26 mouse cellular contexts compared by ENCODE assay signal in the genomic region with DNA sequence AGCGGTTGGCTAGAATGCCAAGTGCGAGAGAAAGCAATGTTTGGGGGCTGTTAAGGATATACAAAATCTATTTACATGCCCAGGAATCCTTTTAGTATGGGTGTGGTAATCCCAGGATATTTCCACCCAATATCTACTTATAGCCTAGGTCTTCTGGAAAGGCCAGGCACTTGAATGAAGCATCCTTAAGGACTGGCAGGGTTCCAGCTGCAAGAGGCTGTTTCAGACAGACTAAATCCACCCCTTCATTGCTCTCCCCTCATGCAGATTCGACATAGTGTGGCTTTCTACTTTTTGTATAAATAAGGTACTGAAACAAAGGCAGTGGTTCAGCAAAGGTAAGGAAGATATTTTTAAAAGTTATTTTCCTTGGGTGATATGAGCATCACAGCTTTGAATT.
DNase-seq lines count a peak whose midpoint lies in the region; ATAC-seq and TF ChIP-seq lines count a peak whose summit lies in the region.
"Had no signal": no experiment of that assay in that cellular context is flagged by ENCODE, and none has a peak within 500 bp of the region (broad histone marks: within the 10 kb centered on the region; RNA-seq: fewer than 3 reads in every experiment).

No protein-coding gene starts in this region.

- no peak for TF ChIP-seq CTCF in lung, embryonic 14.5 days (IDR thresholded peaks at IDR 0.05; ENCODE audit: low read depth)
- TF ChIP-seq CTCF in brain, embryonic 14.5 days (IDR thresholded peaks at IDR 0.05; ENCODE audit: borderline replicate concordance, extremely low read depth, insufficient read depth, insufficient read length) = no peak
- TF ChIP-seq CTCF in stomach, postnatal 0 days (IDR thresholded peaks at IDR 0.05; ENCODE audit: low read depth) = no peak

- 75% methylated on average over 3 of the region's 3 CpGs for WGBS in embryonic facial prominence, embryonic 14.5 days
- WGBS in embryonic facial prominence, embryonic 10.5 days = 91% methylated on average over 3 of the region's 3 CpGs
- WGBS in lung, embryonic 14.5 days = 66% methylated on average over 3 of the region's 3 CpGs
- 62% methylated on average over 3 of the region's 3 CpGs for WGBS in stomach, postnatal 0 days

- no peaks in the 10 kb centered on the region for H3K36me3 ChIP-seq in embryonic facial prominence, embryonic 14.5 days (ENCODE audit: control insufficient read depth, insufficient read depth, low read length)
- H3K36me3 ChIP-seq in embryonic facial prominence, embryonic 10.5 days (replicated peaks) = no peaks in the 10 kb centered on the region
- H3K36me3 ChIP-seq in lung, embryonic 14.5 days (ENCODE audit: insufficient read depth) = no peaks in the 10 kb centered on the region
- H3K36me3 ChIP-seq in stomach, postnatal 0 days (ENCODE audit: control insufficient read depth, insufficient read depth, low read length) = no peaks in the 10 kb centered on the region
- H3K36me3 ChIP-seq: embryonic facial prominence, embryonic 13.5 days; forebrain, embryonic 10.5 days; heart, embryonic 10.5 days; heart, embryonic 13.5 days; intestine, embryonic 15.5 days had no signal

- no peaks in the 10 kb centered on the region for H3K9me3 ChIP-seq in embryonic facial prominence, embryonic 14.5 days (ENCODE audit: control insufficient read depth, low read length)
- no peaks in the 10 kb centered on the region for H3K9me3 ChIP-seq in embryonic facial prominence, embryonic 10.5 days
- H3K9me3 ChIP-seq in lung, embryonic 14.5 days (ENCODE audit: low read depth, low read length) = no peaks in the 10 kb centered on the region
- no peaks in the 10 kb centered on the region for H3K9me3 ChIP-seq in stomach, postnatal 0 days (ENCODE audit: control insufficient read depth, low read length)
- H3K9me3 ChIP-seq: embryonic facial prominence, embryonic 13.5 days; forebrain, embryonic 10.5 days; heart, embryonic 10.5 days; heart, embryonic 13.5 days; intestine, embryonic 15.5 days had no signal

- peak; percentile 16 for DNase-seq in embryonic facial prominence, embryonic 14.5 days (ENCODE audit: low spot score)
- no peak for DNase-seq in embryonic facial prominence, embryonic 10.5 days (ENCODE audit: low spot score)
- DNase-seq in frontal cortex, postnatal 10 days (ENCODE audit: low spot score in 2 of 2) = no peak
- peak; percentile 12 for DNase-seq in lung, embryonic 14.5 days
- DNase-seq in lung, postnatal 25 days (ENCODE audit: low spot score) = no peak
- peak; percentile 45 for DNase-seq in brain, embryonic 14.5 days (ENCODE audit: low read depth)
- DNase-seq in stomach, postnatal 0 days (ENCODE audit: low spot score) = no peak
- DNase-seq: adrenal gland, adult 2 months; adrenal gland, postnatal 14 days; cerebellum, adult 2 months; cerebellum, adult 9-11 months; gastrocnemius, postnatal 10 days; gastrocnemius, postnatal 36 days; heart, adult 2 months; heart, postnatal 14 days; heart, postnatal 4 days; kidney, adult 11 months had no signal

- H3K27me3 ChIP-seq in embryonic facial prominence, embryonic 14.5 days (replicated peaks; ENCODE audit: control insufficient read depth, insufficient read depth, low read length) = no peaks in the 10 kb centered on the region
- no peaks in the 10 kb centered on the region for H3K27me3 ChIP-seq in embryonic facial prominence, embryonic 10.5 days (replicated peaks; ENCODE audit: low read depth, poor library complexity, severe bottlenecking)
- H3K27me3 ChIP-seq in lung, embryonic 14.5 days (ENCODE audit: insufficient read depth, low read length) = no peaks in the 10 kb centered on the region
- no peaks in the 10 kb centered on the region for H3K27me3 ChIP-seq in stomach, postnatal 0 days (ENCODE audit: control insufficient read depth, insufficient read depth, low read length)
- H3K27me3 ChIP-seq: embryonic facial prominence, embryonic 13.5 days; heart, embryonic 13.5 days had no signal

- H3K4me3 ChIP-seq in embryonic facial prominence, embryonic 14.5 days (ENCODE audit: low read depth, low read length) = no peak overlapping the region
- no peak overlapping the region for H3K4me3 ChIP-seq in embryonic facial prominence, embryonic 10.5 days
- H3K4me3 ChIP-seq in lung, embryonic 14.5 days (ENCODE audit: low read depth, low read length) = no peak overlapping the region
- H3K4me3 ChIP-seq in stomach, postnatal 0 days (ENCODE audit: low read depth, low read length) = no peak overlapping the region
- H3K4me3 ChIP-seq: embryonic facial prominence, embryonic 13.5 days; forebrain, embryonic 10.5 days; heart, adult 2 months; heart, embryonic 10.5 days; heart, embryonic 13.5 days; intestine, embryonic 15.5 days had no signal

- TF ChIP-seq EP300 in stomach, postnatal 0 days (optimal IDR thresholded peaks at IDR 0.05) = no peak

- TF ChIP-seq POLR2A in brain, embryonic 14.5 days (IDR thresholded peaks at IDR 0.05; ENCODE audit: borderline replicate concordance, extremely low read depth, insufficient read depth, insufficient read length, poor library complexity, severe bottlenecking) = no peak

- H3K27ac ChIP-seq in embryonic facial prominence, embryonic 14.5 days (replicated peaks; ENCODE audit: low read depth, low read length) = no peak overlapping the region
- no peak overlapping the region for H3K27ac ChIP-seq in embryonic facial prominence, embryonic 10.5 days (replicated peaks)
- no peak overlapping the region for H3K27ac ChIP-seq in lung, embryonic 14.5 days (ENCODE audit: low read depth)
- no peak overlapping the region for H3K27ac ChIP-seq in stomach, postnatal 0 days (replicated peaks)
- H3K27ac ChIP-seq: embryonic facial prominence, embryonic 13.5 days; forebrain, embryonic 10.5 days; heart, adult 2 months; heart, embryonic 10.5 days; heart, embryonic 13.5 days; hindbrain, embryonic 14.5 days; intestine, embryonic 15.5 days had no signal

- H3K9ac ChIP-seq in embryonic facial prominence, embryonic 14.5 days (ENCODE audit: low read depth, low read length) = no peak overlapping the region
- H3K9ac ChIP-seq in lung, embryonic 14.5 days = no peak overlapping the region
- H3K9ac ChIP-seq in stomach, postnatal 0 days (ENCODE audit: low read length) = no peak overlapping the region
- H3K9ac ChIP-seq: embryonic facial prominence, embryonic 13.5 days; heart, embryonic 13.5 days; hindbrain, embryonic 14.5 days; intestine, embryonic 15.5 days had no signal

- ATAC-seq in embryonic facial prominence, embryonic 14.5 days (ENCODE audit: low read depth) = no peak
- ATAC-seq in frontal cortex, adult (ENCODE audit: low TSS enrichment) = 0 out of 2 replicates have a peak, but pooled peaks have one; percentile 20
- ATAC-seq in lung, embryonic 14.5 days (ENCODE audit: insufficient read depth) = no peak
- ATAC-seq in stomach, postnatal 0 days (ENCODE audit: low FRiP score, low TSS enrichment) = no peak
- ATAC-seq: CD4-positive, CD25-positive, alpha-beta regulatory T cell, adult 4 months; forebrain, embryonic 16.5 days; intestine, embryonic 15.5 days had no signal

- no peaks in the 10 kb centered on the region for H3K4me1 ChIP-seq in embryonic facial prominence, embryonic 14.5 days (ENCODE audit: control insufficient read depth, insufficient read depth, low read length)
- H3K4me1 ChIP-seq in embryonic facial prominence, embryonic 10.5 days = no peaks in the 10 kb centered on the region
- H3K4me1 ChIP-seq in lung, embryonic 14.5 days (ENCODE audit: insufficient read depth) = no peaks in the 10 kb centered on the region
- H3K4me1 ChIP-seq in stomach, postnatal 0 days (replicated peaks; ENCODE audit: control insufficient read depth, insufficient read depth) = no peaks in the 10 kb centered on the region
- H3K4me1 ChIP-seq: embryonic facial prominence, embryonic 13.5 days; forebrain, embryonic 10.5 days; heart, embryonic 10.5 days; heart, embryonic 13.5 days; intestine, embryonic 15.5 days had no signal

- H3K4me2 ChIP-seq in embryonic facial prominence, embryonic 14.5 days (ENCODE audit: low read depth, low read length) = no peak overlapping the region
- H3K4me2 ChIP-seq in lung, embryonic 14.5 days = no peak overlapping the region
- H3K4me2 ChIP-seq in stomach, postnatal 0 days (replicated peaks; ENCODE audit: low read depth) = no peak overlapping the region
- H3K4me2 ChIP-seq: embryonic facial prominence, embryonic 13.5 days; heart, embryonic 13.5 days; hindbrain, embryonic 14.5 days; intestine, embryonic 15.5 days had no signal

Comparison
In these comparisons a context has a peak if more than half of its experiments do, and no peak if none do; other contexts are left out.
1. DNase-seq: peak in embryonic facial prominence, embryonic 14.5 days (single experiment), lung, embryonic 14.5 days (single experiment) and brain, embryonic 14.5 days (single experiment); none in embryonic facial prominence, embryonic 10.5 days (single experiment), frontal cortex, postnatal 10 days (0 of 2), lung, postnatal 25 days (single experiment) and stomach, postnatal 0 days (single experiment).